In genomic region chr2:77316961-77317360, GRCm38 (mm10) we compare ENCODE assay signal across 9 mouse cellular contexts. TPM values are rescaled to one million over a fixed set of nuclear protein-coding genes. Genes with fewer than 3 reads are reported as not detected.
A peak's percentile ranks its signal among the peaks of the same experiment; 100 is the strongest.
DNase-seq lines count a peak whose midpoint lies in the region; ATAC-seq and TF ChIP-seq lines count a peak whose summit lies in the region.
"Had no signal": no experiment of that assay in that cellular context is flagged by ENCODE, and none has a peak within 500 bp of the region (broad histone marks: within the 10 kb centered on the region; RNA-seq: fewer than 3 reads in every experiment).

No protein-coding gene starts in this region.

- 50% methylated on average over 7 of the region's 7 CpGs for WGBS in forebrain, embryonic 13.5 days
- 48% methylated on average over 7 of the region's 7 CpGs for WGBS in forebrain, embryonic 12.5 days
- 21% methylated on average over 7 of the region's 7 CpGs for WGBS in stomach, embryonic 14.5 days
- WGBS in stomach, postnatal 0 days = 28% methylated on average over 7 of the region's 7 CpGs

- no peaks in the 10 kb centered on the region for H3K27me3 ChIP-seq in forebrain, embryonic 13.5 days
- no peaks in the 10 kb centered on the region for H3K27me3 ChIP-seq in forebrain, embryonic 12.5 days
- no peaks in the 10 kb centered on the region for H3K27me3 ChIP-seq in stomach, embryonic 14.5 days (ENCODE audit: control insufficient read depth, insufficient read depth, low read length)
- no peaks in the 10 kb centered on the region for H3K27me3 ChIP-seq in stomach, postnatal 0 days (ENCODE audit: control insufficient read depth, insufficient read depth, low read length)
- H3K27me3 ChIP-seq: CH12.LX had no signal

- 0 out of 2 replicates have a peak, but pooled peaks have one; percentile 41 for ATAC-seq in forebrain, embryonic 13.5 days
- no peak for ATAC-seq in forebrain, embryonic 12.5 days (ENCODE audit: low FRiP score)
- peak; percentile 42; the same call in 1 of the 2 replicates for ATAC-seq in stomach, embryonic 14.5 days (ENCODE audit: insufficient number of reproducible peaks, insufficient read depth, low FRiP score, low read depth)
- ATAC-seq in stomach, postnatal 0 days (ENCODE audit: low FRiP score, low TSS enrichment) = no peak

- no peak overlapping the region for H3K4me3 ChIP-seq in forebrain, embryonic 13.5 days
- H3K4me3 ChIP-seq in forebrain, embryonic 12.5 days (replicated peaks) = no peak overlapping the region
- H3K4me3 ChIP-seq in stomach, embryonic 14.5 days (ENCODE audit: low read depth, low read length) = no peak overlapping the region
- H3K4me3 ChIP-seq in stomach, postnatal 0 days (ENCODE audit: low read depth, low read length) = no peak overlapping the region

- no peak for DNase-seq in stomach, postnatal 0 days (ENCODE audit: low spot score)
- peak; percentile 71 for DNase-seq in heart, postnatal 4 days
- DNase-seq in skeletal muscle tissue, adult 2 months (ENCODE audit: low read depth, low spot score) = peak; percentile 93
- DNase-seq in right cerebral cortex, adult 18-20 months = no peak
- no peak for DNase-seq in layer of hippocampus, adult 8-10 months (ENCODE audit: low spot score in 2 of 2)

- no peak overlapping the region for H3K4me2 ChIP-seq in forebrain, embryonic 13.5 days
- H3K4me2 ChIP-seq in forebrain, embryonic 12.5 days = no peak overlapping the region
- H3K4me2 ChIP-seq in stomach, embryonic 14.5 days (replicated peaks; ENCODE audit: low read depth, low read length) = no peak overlapping the region
- no peak overlapping the region for H3K4me2 ChIP-seq in stomach, postnatal 0 days (replicated peaks; ENCODE audit: low read depth)

- no peaks in the 10 kb centered on the region for H3K9me3 ChIP-seq in forebrain, embryonic 13.5 days (replicated peaks)
- H3K9me3 ChIP-seq in forebrain, embryonic 12.5 days = no peaks in the 10 kb centered on the region
- H3K9me3 ChIP-seq in stomach, embryonic 14.5 days (ENCODE audit: control insufficient read depth, low read depth, low read length) = no peaks in the 10 kb centered on the region
- no peaks in the 10 kb centered on the region for H3K9me3 ChIP-seq in stomach, postnatal 0 days (ENCODE audit: control insufficient read depth, low read length)

- TF ChIP-seq CTCF in stomach, postnatal 0 days (IDR thresholded peaks at IDR 0.05; ENCODE audit: low read depth) = no peak

- TF ChIP-seq EP300 in stomach, postnatal 0 days (optimal IDR thresholded peaks at IDR 0.05) = no peak

- peaks cover 8% of the 10 kb centered on the region for H3K4me1 ChIP-seq in forebrain, embryonic 13.5 days
- H3K4me1 ChIP-seq in forebrain, embryonic 12.5 days = peaks cover 6% of the 10 kb centered on the region
- H3K4me1 ChIP-seq in stomach, embryonic 14.5 days (ENCODE audit: control insufficient read depth, insufficient read depth, low read length) = no peaks in the 10 kb centered on the region; the same call in 1 of the 2 replicates
- H3K4me1 ChIP-seq in stomach, postnatal 0 days (replicated peaks; ENCODE audit: control insufficient read depth, insufficient read depth) = no peaks in the 10 kb centered on the region

- no peaks in the 10 kb centered on the region for H3K36me3 ChIP-seq in forebrain, embryonic 13.5 days (ENCODE audit: poor library complexity, severe bottlenecking)
- H3K36me3 ChIP-seq in forebrain, embryonic 12.5 days (replicated peaks) = no peaks in the 10 kb centered on the region
- no peaks in the 10 kb centered on the region for H3K36me3 ChIP-seq in stomach, embryonic 14.5 days (ENCODE audit: control insufficient read depth, insufficient read depth, low read length)
- no peaks in the 10 kb centered on the region for H3K36me3 ChIP-seq in stomach, postnatal 0 days (ENCODE audit: control insufficient read depth, insufficient read depth, low read length)

- H3K27ac ChIP-seq in forebrain, embryonic 13.5 days = no peak overlapping the region
- no peak overlapping the region for H3K27ac ChIP-seq in forebrain, embryonic 12.5 days
- no peak overlapping the region for H3K27ac ChIP-seq in stomach, embryonic 14.5 days (ENCODE audit: low read length)
- no peak overlapping the region for H3K27ac ChIP-seq in stomach, postnatal 0 days (replicated peaks)

- no peak overlapping the region for H3K9ac ChIP-seq in forebrain, embryonic 13.5 days
- H3K9ac ChIP-seq in forebrain, embryonic 12.5 days = no peak overlapping the region
- H3K9ac ChIP-seq in stomach, embryonic 14.5 days (replicated peaks; ENCODE audit: low read depth, low read length) = no peak overlapping the region
- H3K9ac ChIP-seq in stomach, postnatal 0 days (ENCODE audit: low read length) = no peak overlapping the region

RNA-seq across cellular contexts. Expression of gene Sestd1, which starts 36.6 kb away (rescaled TPM):
- 27.0 and 27.9 TPM in 2 replicates for polyA plus RNA-seq in forebrain, embryonic 13.5 days (2015; fragmentation: Nextera tagmentation; extraction: Ambion mirVana)
- polyA plus RNA-seq in forebrain, embryonic 12.5 days (2016; fragmentation: Nextera tagmentation; extraction: Ambion mirVana) = 29.1 and 32.6 TPM in 2 replicates
- 19.8 and 20.3 TPM in 2 replicates for polyA plus RNA-seq in stomach, embryonic 14.5 days (2014; fragmentation: Nextera tagmentation; extraction: Ambion mirVana)
- 7.5 and 7.6 TPM in 2 replicates for polyA plus RNA-seq in stomach, postnatal 0 days (2015; fragmentation: Nextera tagmentation; extraction: Ambion mirVana)
- 10 to 100 TPM; 31.4 to 33.3 TPM for total RNA-seq in heart, postnatal 4 days (2021)
- total RNA-seq in layer of hippocampus, adult 8-10 months (2022) = 10 to 100 TPM; 31.5 to 38.2 (median 34.1) TPM
- total RNA-seq: CH12.LX had no signal

Comparison
In these comparisons a context has a peak if more than half of its experiments do, and no peak if none do; other contexts are left out.
1. ATAC-seq: peak in forebrain, embryonic 13.5 days (single experiment) and stomach, embryonic 14.5 days (single experiment); none in forebrain, embryonic 12.5 days (single experiment) and stomach, postnatal 0 days (single experiment).
2. DNase-seq: peak in heart, postnatal 4 days (single experiment) and skeletal muscle tissue, adult 2 months (single experiment); none in stomach, postnatal 0 days (single experiment), right cerebral cortex, adult 18-20 months (single experiment) and layer of hippocampus, adult 8-10 months (0 of 2).